Mouse (Mus musculus): ENCODE measurements around the gene Btbd35f22.
"Not testable (repeated sequence)": the region's sequence is repeated elsewhere in the genome, so short reads cannot be mapped to it uniquely, and the experiment has no call there.

DNA sequence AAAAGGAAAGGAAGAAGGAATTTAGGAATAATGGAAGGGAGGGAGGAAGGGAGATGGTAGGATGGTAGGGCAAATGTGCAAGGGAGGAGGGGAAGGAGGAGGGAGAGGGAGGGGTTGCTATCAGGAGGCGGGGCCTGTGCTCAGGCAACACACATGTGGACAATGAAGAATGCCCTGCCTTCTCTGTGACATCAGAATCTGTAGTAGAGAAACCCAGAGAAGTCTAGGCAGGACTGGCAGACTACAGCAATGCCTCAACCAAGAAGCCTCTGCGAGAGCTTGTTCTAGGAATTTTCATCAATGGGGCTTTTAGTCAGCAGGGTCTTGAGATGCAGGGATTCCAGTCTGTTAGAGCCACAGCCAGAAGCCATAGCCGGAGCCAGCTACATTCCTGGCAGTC is at the start of gene Btbd35f22:
- not testable (repeated sequence) for TF ChIP-seq CTCF (conservative IDR thresholded peaks at IDR 0.05; ENCODE audit: insufficient read depth, insufficient read length, low read depth, low read length); POLR2A (IDR thresholded peaks at IDR 0.05; ENCODE audit: low read depth, low read length)

All from kidney, adult 2 months (tissue).